Mouse (Mus musculus): Measurements from ENCODE around the gene Vmn1r56. TPM values are rescaled to one million over a fixed set of nuclear protein-coding genes. Genes with fewer than 3 reads are reported as not detected.

Vmn1r56 gene
- not detected in 2 replicates for polyA plus RNA-seq (2012; rRNA removed)

GRCm38 (mm10) chr7:5196647-5197046, at the start of gene Vmn1r56:
Vmn1r56 (minus strand) TSS chr7:5196747.

GRCm38 (mm10) chr7:5218193-5218592, 21.6 kb upstream of the Vmn1r56 start, which contains the start of gene Vmn1r57:
Vmn1r57 (plus strand) TSS chr7:5218493.

GRCm38 (mm10) chr7:5149570-5149969, 47.0 kb downstream of the Vmn1r56 start, which contains the start of gene Vmn1r55:
Vmn1r55 (minus strand) TSS chr7:5149670.

Other genes with a start within 250 kb of the Vmn1r56 start
- gene Sbk2, start 232.3 kb downstream of the Vmn1r56 start, polyA plus RNA-seq (2012; rRNA removed), result 1.1 and 1.2 TPM in 2 replicates
- 0.76 and 1.1 TPM in 2 replicates for gene Sbk3, start 225.6 kb downstream of the Vmn1r56 start, polyA plus RNA-seq (2012; rRNA removed)
- gene Zfp579, start 200.6 kb downstream of the Vmn1r56 start, polyA plus RNA-seq (2012; rRNA removed), result 120 and 131 TPM in 2 replicates
- gene Zfp524, start 182.3 kb downstream of the Vmn1r56 start, polyA plus RNA-seq (2012; rRNA removed), result 33.1 and 43.6 TPM in 2 replicates
- 51.0 and 51.7 TPM in 2 replicates for gene Fiz1, start 182.1 kb downstream of the Vmn1r56 start, polyA plus RNA-seq (2012; rRNA removed)
- not detected in 2 replicates for gene Gm44973, start 181.3 kb downstream of the Vmn1r56 start, polyA plus RNA-seq (2012; rRNA removed)
- gene Zfp865, start 176.4 kb downstream of the Vmn1r56 start, polyA plus RNA-seq (2012; rRNA removed), result 66.1 and 69.1 TPM in 2 replicates
- 12.0 and 14.1 TPM in 2 replicates for gene Ccdc106, start 176.2 kb downstream of the Vmn1r56 start, polyA plus RNA-seq (2012; rRNA removed)
- gene 4632433K11Rik, start 162.6 kb downstream of the Vmn1r56 start, polyA plus RNA-seq (2012; rRNA removed), result not detected in 2 replicates
- gene Zfp784, start 158.3 kb downstream of the Vmn1r56 start, polyA plus RNA-seq (2012; rRNA removed), result 6.3 and 6.5 TPM in 2 replicates
- 73.6 and 77.5 TPM in 2 replicates for gene Zfp580, start 145.2 kb downstream of the Vmn1r56 start, polyA plus RNA-seq (2012; rRNA removed)
- gene U2af2, start 134.6 kb downstream of the Vmn1r56 start, polyA plus RNA-seq (2012; rRNA removed), result 225 and 253 TPM in 2 replicates
- gene Epn1, start 116.5 kb downstream of the Vmn1r56 start, polyA plus RNA-seq (2012; rRNA removed), result 235 and 260 TPM in 2 replicates
- gene Rfpl4, start 79.8 kb downstream of the Vmn1r56 start, polyA plus RNA-seq (2012; rRNA removed), result 2.3 and 4.7 TPM in 2 replicates
- gene Rasl2-9, start 70.8 kb downstream of the Vmn1r56 start, polyA plus RNA-seq (2012; rRNA removed), result 0.26 and 0.66 TPM in 2 replicates
- not detected in 2 replicates for gene Vmn1r55, start 47.1 kb downstream of the Vmn1r56 start, polyA plus RNA-seq (2012; rRNA removed)
- gene Vmn1r57, start 21.7 kb upstream of the Vmn1r56 start, polyA plus RNA-seq (2012; rRNA removed), result not detected in 2 replicates
- gene Gm5065, start 153.8 kb upstream of the Vmn1r56 start, polyA plus RNA-seq (2012; rRNA removed), result 0.24 TPM in 1 of 2 replicates, not detected in the other
- gene Nlrp2, start 154.3 kb upstream of the Vmn1r56 start, polyA plus RNA-seq (2012; rRNA removed), result 0.35 and 0.81 TPM in 2 replicates
- not detected in 2 replicates for gene Vmn1r58, start 216.6 kb upstream of the Vmn1r56 start, polyA plus RNA-seq (2012; rRNA removed)

All from ovary, adult 2 months (tissue).